Mouse (Mus musculus) lung, adult 2 months (tissue): ENCODE measurements around the gene Clstn2.

Experiments used
- CTCF ChIP-seq: fragments of 200-500 bp; IDR thresholded peaks from 2 replicates; pipeline ENCODE4 v1.5.1; 2011; ENCODE audit warnings: mild to moderate bottlenecking, low read length, control low read depth; ENCODE audit not compliant: insufficient read depth
- POLR2A ChIP-seq: fragments of 200-500 bp; IDR thresholded peaks from 2 replicates; pipeline ENCODE4 v1.6.1; 2011; ENCODE audit warnings: low read depth, mild to moderate bottlenecking, control low read depth, low read length, borderline replicate concordance; ENCODE audit errors: extremely low read depth

DNA sequence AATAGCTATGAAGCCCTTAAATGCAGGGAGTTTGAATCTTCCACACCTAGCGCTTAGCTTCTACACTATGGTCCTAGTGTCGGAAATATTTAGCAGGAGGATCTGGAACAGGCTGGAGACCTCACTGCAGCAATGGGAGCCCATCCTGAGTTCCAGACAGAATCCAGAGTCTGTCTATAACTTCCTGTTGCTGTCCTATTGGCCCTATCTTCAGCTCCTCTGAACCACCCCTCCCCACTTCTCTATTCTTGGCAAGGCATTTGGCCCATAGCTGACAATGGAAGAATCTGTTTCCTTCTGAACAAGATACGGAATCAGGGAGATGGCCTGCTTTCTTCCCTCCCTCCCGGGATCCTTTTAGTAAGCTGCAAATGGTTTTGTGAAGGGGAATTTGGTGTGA, 488.6 kb downstream of the Clstn2 start:
- TF ChIP-seq CTCF (no peak), POLR2A (no peak)
